Mouse (Mus musculus): ENCODE results near the gene Gm10295. TPM values are rescaled to one million over a fixed set of nuclear protein-coding genes. Genes with fewer than 3 reads are reported as not detected.
A peak's percentile ranks its signal among the peaks of the same experiment; 100 is the strongest.

Gene Gm10295
- polyA plus RNA-seq, 1 experiment from 2014 or later, result not detected

DNA sequence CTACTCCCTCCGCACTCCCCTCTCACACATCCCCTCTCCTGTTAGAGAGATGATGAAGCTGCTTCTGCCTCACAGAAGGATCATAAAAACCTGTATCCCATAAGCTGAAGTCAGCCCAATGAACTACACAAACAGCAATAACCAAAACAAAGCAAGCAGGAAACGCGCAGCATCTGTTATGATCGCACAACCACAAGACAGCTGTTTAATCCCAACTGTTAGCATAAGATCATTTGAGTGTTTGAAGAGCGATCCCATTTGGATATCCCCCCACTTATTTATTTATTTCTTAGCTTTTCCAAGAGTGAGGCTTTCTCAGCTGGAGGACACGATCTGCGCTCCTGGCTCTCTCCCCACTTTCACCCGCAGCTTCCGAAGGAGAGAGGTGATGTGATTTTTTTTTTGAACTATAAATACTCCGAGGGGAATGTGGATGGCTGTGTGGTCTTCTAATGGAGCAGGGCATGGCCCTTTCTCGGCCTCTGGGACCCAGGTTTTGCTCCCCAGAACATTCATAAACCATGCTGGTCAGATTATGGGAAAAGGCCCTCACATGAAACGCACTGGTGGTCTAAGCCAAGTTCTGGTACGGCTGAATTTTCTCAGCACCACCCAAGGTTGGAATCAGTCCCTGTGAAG lies 17.4 kb upstream of the Gm10295 start:
- Histone ChIP-seq H3K36me3 (replicated peaks; ENCODE audit: insufficient read depth, low read length) (no peaks in the 10 kb centered on the region), H3K27ac (ENCODE audit: low read depth) (no peak overlapping the region), H3K4me1 (ENCODE audit: insufficient read depth) (no peaks in the 10 kb centered on the region), H3K4me2 (ENCODE audit: low read depth, low read length) (no peak overlapping the region), H3K9me3 (ENCODE audit: low read length) (no peaks in the 10 kb centered on the region), H3K4me3 (ENCODE audit: low read depth, low read length) (no peak overlapping the region), H3K9ac (replicated peaks) (no peak overlapping the region), H3K27me3 (ENCODE audit: insufficient read depth, low read length) (no peaks in the 10 kb centered on the region)
- 82% methylated on average over 13 of the region's 13 CpGs for WGBS (ENCODE audit: insufficient replicate concordance)
- no peak for DNase-seq
- ATAC-seq, result no peak
- TF ChIP-seq EP300 (IDR thresholded peaks at IDR 0.05; ENCODE audit: low read depth), result no peak
- no peak for TF ChIP-seq CTCF (IDR thresholded peaks at IDR 0.05; ENCODE audit: low read depth)

DNA sequence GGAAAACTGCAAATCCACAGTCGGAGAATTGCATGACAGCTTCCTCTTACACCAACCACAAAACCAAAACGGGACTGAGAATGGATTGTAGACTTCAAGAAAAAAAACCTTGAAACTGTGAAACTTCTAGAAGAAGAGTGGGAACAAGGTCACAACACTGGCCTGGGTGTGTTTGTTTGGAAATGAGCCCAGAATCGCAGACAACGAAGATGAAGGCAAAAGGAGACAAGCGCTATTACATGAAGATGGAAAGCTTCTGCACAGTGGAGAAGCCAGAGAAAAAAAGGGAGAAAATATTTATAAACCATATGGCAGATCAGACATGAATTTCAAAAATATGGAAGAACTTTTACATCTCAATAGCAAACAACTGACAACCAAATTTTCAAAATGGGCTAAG lies 4.3 kb upstream of the Gm10295 start:
- Histone ChIP-seq H3K4me2 (ENCODE audit: low read depth, low read length) (no peak overlapping the region), H3K36me3 (replicated peaks; ENCODE audit: insufficient read depth, low read length) (no peaks in the 10 kb centered on the region), H3K9me3 (ENCODE audit: low read length) (no peaks in the 10 kb centered on the region), H3K4me3 (ENCODE audit: low read depth, low read length) (no peak overlapping the region), H3K4me1 (ENCODE audit: insufficient read depth) (no peaks in the 10 kb centered on the region), H3K27ac (ENCODE audit: low read depth) (no peak overlapping the region), H3K27me3 (ENCODE audit: insufficient read depth, low read length) (no peaks in the 10 kb centered on the region), H3K9ac (replicated peaks) (no peak overlapping the region)
- 58% methylated on average over 5 of the region's 5 CpGs for WGBS (ENCODE audit: insufficient replicate concordance)
- no peak for TF ChIP-seq CTCF (IDR thresholded peaks at IDR 0.05; ENCODE audit: low read depth)
- TF ChIP-seq EP300 (IDR thresholded peaks at IDR 0.05; ENCODE audit: low read depth), result no peak
- no peak for DNase-seq
- no peak for ATAC-seq

DNA sequence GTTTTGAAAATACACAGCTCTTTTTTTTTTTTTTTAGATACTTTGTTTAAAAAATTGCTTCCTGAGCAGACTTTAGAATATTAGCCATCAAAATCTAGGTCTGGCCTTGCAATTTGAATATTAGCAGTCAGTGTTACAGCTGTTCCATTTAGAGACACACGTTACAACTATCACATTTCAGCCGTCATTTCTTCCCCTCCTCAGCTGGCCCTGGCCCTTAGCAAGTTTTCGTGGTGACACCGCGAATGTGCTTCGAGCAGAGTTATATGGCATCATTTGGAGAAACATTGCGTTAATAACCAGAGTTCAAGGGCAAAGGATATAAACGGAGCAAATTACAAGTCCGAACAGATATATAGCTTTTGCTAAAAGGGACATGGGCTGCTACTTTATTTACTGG lies 2.4 kb downstream of the Gm10295 start:
- no peak overlapping the region for H3K27ac ChIP-seq (ENCODE audit: low read depth)
- H3K27me3 ChIP-seq (ENCODE audit: insufficient read depth, low read length), result no peaks in the 10 kb centered on the region
- H3K36me3 ChIP-seq (replicated peaks; ENCODE audit: insufficient read depth, low read length), result no peaks in the 10 kb centered on the region
- TF ChIP-seq CTCF (IDR thresholded peaks at IDR 0.05; ENCODE audit: low read depth) (no peak), EP300 (IDR thresholded peaks at IDR 0.05; ENCODE audit: low read depth) (no peak)
- H3K9me3 ChIP-seq (ENCODE audit: low read length), result no peaks in the 10 kb centered on the region
- no peak overlapping the region for H3K4me3 ChIP-seq (ENCODE audit: low read depth, low read length)
- 81% methylated on average over 9 of the region's 9 CpGs for WGBS (ENCODE audit: insufficient replicate concordance)
- DNase-seq, result no peak
- no peaks in the 10 kb centered on the region for H3K4me1 ChIP-seq (ENCODE audit: insufficient read depth)
- no peak overlapping the region for H3K9ac ChIP-seq (replicated peaks)
- no peak overlapping the region for H3K4me2 ChIP-seq (ENCODE audit: low read depth, low read length)
- ATAC-seq, result no peak

DNA sequence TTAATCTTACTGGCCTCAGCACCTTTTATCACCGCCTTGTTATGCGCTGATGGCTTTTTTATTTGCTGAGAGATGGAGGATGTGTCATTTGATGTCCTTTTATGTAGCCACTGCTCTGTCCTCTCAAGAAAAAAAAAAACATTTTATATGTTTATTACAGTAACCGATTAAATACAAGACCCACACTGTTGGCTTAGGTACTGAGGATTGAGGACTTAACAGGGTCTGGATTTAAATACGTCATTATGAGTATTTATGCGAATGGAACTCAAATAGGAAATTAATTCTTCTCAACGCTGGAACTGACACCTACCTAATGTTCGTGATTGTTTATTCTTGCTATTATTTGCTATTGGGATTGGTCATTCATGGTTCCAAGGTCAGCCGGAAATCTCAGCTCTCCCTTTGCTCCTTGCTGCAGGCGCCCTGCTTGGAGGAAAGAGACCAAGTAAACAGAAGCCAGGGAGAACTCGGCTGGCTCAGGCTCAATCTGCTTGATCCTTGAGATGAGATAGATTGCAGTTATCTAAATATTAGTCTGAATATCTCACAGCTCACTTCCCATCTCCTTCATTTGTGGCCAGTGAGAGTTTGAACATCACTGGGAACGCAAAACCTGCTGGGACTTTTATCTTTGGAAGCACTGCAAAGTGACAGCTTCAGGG lies 26.2 kb downstream of the Gm10295 start:
- WGBS (ENCODE audit: insufficient replicate concordance), result 65% methylated on average over 11 of the region's 11 CpGs
- DNase-seq, result no peak
- Histone ChIP-seq H3K36me3 (replicated peaks; ENCODE audit: insufficient read depth, low read length) (no peaks in the 10 kb centered on the region), H3K9ac (replicated peaks) (no peak overlapping the region), H3K27me3 (ENCODE audit: insufficient read depth, low read length) (no peaks in the 10 kb centered on the region), H3K9me3 (ENCODE audit: low read length) (no peaks in the 10 kb centered on the region), H3K4me1 (ENCODE audit: insufficient read depth) (no peaks in the 10 kb centered on the region), H3K4me2 (ENCODE audit: low read depth, low read length) (no peak overlapping the region), H3K4me3 (ENCODE audit: low read depth, low read length) (no peak overlapping the region), H3K27ac (ENCODE audit: low read depth) (no peak overlapping the region)
- no peak for TF ChIP-seq CTCF (IDR thresholded peaks at IDR 0.05; ENCODE audit: low read depth)
- ATAC-seq, result no peak

DNA sequence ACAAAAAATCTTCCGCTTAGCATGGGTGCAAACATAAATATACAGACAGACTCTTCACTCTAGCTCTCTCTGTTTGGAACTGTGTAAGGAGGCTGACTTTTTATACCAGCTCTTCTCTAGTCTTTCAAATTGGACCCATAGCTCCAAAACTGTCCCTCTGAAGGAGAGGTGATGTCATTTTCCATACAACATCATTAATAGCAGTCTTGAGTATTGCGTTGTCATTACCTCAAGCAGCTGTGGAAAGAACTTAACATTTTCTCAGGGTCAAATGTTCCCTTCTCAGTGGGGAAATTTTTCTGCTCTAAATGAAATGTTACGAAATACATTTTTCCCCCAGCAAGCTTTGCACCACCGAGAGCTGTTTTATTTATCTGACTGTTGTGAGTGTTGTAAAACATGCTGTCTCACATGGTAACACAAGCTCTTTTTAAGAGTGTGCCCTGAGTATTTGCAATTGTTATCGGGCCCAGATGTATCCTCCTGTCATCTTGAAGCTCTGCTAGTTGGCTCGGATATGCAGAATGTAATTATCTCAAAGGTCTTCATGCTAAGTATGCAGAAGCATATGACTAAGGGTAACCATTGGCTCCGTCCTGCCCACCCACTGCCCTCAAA lies 38.0 kb downstream of the Gm10295 start:
- Histone ChIP-seq H3K9ac (replicated peaks) (no peak overlapping the region), H3K4me2 (ENCODE audit: low read depth, low read length) (no peak overlapping the region), H3K4me3 (ENCODE audit: low read depth, low read length) (no peak overlapping the region), H3K36me3 (replicated peaks; ENCODE audit: insufficient read depth, low read length) (no peaks in the 10 kb centered on the region), H3K9me3 (ENCODE audit: low read length) (no peaks in the 10 kb centered on the region), H3K4me1 (ENCODE audit: insufficient read depth) (no peaks in the 10 kb centered on the region), H3K27me3 (ENCODE audit: insufficient read depth, low read length) (no peaks in the 10 kb centered on the region), H3K27ac (ENCODE audit: low read depth) (peak overlapping the region; percentile 5; the same call in 1 of the 2 replicates)
- DNase-seq (no peak), ATAC-seq (no peak)
- TF ChIP-seq CTCF (IDR thresholded peaks at IDR 0.05; ENCODE audit: low read depth) (no peak), EP300 (IDR thresholded peaks at IDR 0.05; ENCODE audit: low read depth) (no peak; the same call in 1 of the 2 replicates)
- WGBS (ENCODE audit: insufficient replicate concordance), result 74% methylated on average over 7 of the region's 7 CpGs

DNA sequence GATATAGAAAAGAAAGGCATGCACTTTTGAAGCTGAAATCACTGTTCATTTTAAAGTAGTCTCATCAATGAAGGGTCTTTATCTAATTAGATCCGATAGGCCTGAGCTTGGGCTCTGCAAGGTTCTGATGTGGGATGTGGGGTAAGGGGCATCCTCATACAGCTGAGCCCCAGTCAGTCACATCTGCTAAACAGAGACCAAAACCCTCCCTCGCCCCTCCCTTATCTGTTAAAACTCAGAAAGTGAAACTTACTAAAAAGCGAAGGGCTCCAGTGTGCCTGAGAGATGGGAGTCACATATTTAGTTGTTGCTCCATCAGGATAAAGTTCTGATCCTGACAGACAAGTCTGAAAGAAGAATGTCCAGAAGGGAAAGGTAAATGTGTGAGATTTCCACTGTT lies 38.9 kb downstream of the Gm10295 start:
- H3K36me3 ChIP-seq (replicated peaks; ENCODE audit: insufficient read depth, low read length), result no peaks in the 10 kb centered on the region
- peak overlapping the region; percentile 5; the same call in 1 of the 2 replicates for H3K27ac ChIP-seq (ENCODE audit: low read depth)
- ATAC-seq (no peak), DNase-seq (no peak)
- no peaks in the 10 kb centered on the region for H3K9me3 ChIP-seq (ENCODE audit: low read length)
- WGBS (ENCODE audit: insufficient replicate concordance), result 64% methylated on average over 3 of the region's 3 CpGs
- no peaks in the 10 kb centered on the region for H3K4me1 ChIP-seq (ENCODE audit: insufficient read depth)
- no peaks in the 10 kb centered on the region for H3K27me3 ChIP-seq (ENCODE audit: insufficient read depth, low read length)
- TF ChIP-seq CTCF (IDR thresholded peaks at IDR 0.05; ENCODE audit: low read depth) (no peak), EP300 (IDR thresholded peaks at IDR 0.05; ENCODE audit: low read depth) (no peak)
- H3K4me2 ChIP-seq (ENCODE audit: low read depth, low read length), result no peak overlapping the region
- no peak overlapping the region for H3K4me3 ChIP-seq (ENCODE audit: low read depth, low read length)
- H3K9ac ChIP-seq (replicated peaks), result no peak overlapping the region
